Mouse (Mus musculus) MEL (cell line): ENCODE data around the gene Pigs. TPM values are rescaled to one million over a fixed set of nuclear protein-coding genes. Genes with fewer than 3 reads are reported as not detected.

ENCODE experiments used
- DNase-seq: peaks from one replicate; pipeline ENCODE4 v3.0.0; 2011; ENCODE audit warnings: low read depth, low spot score
- H3K27ac ChIP-seq: 2 replicates; pipeline ENCODE4 v1.5.1; 2012; ENCODE audit warnings: low read depth, mild to moderate bottlenecking, control low read depth, low read length, moderate library complexity; ENCODE audit not compliant: control insufficient read depth
- H3K27me3 ChIP-seq, 2 experiments: fragments of 150-350 bp in 1 of 2; sonication (generic) in 1 of 2; 2 replicates each; pipeline ENCODE4 v1.6.1; 2012; ENCODE audit warnings: low read length in 2 of 2, mild to moderate bottlenecking in 2 of 2, improper control_type of control experiment in 1 of 2, moderate library complexity in 1 of 2; ENCODE audit not compliant: insufficient read depth in 2 of 2, control insufficient read depth in 1 of 2
- H3K36me3 ChIP-seq, 2 experiments: 2 replicates each; pipeline ENCODE4 v1.6.1; 2012 to 2014; ENCODE audit warnings: low read length in 2 of 2, improper control_type of control experiment in 1 of 2, inconsistent platforms in 1 of 2, mild to moderate bottlenecking in 1 of 2; ENCODE audit not compliant: insufficient read depth in 2 of 2, control insufficient read depth in 1 of 2
- H3K4me1 ChIP-seq, 2 experiments: fragments of 150-350 bp in 1 of 2; sonication (generic) in 1 of 2; 2 replicates each; pipeline ENCODE4 v1.6.1; 2012; ENCODE audit warnings: low read length in 2 of 2, improper control_type of control experiment in 1 of 2, mild to moderate bottlenecking in 1 of 2; ENCODE audit not compliant: insufficient read depth in 2 of 2, control insufficient read depth in 1 of 2
- H3K4me3 ChIP-seq, 2 experiments: fragments of 150-350 bp in 1 of 2; sonication (generic) in 1 of 2; 2 replicates each; pipeline ENCODE4 v1.5.1; 2012; ENCODE audit warnings: low read depth in 2 of 2, low read length in 2 of 2, mild to moderate bottlenecking in 2 of 2, moderate library complexity in 2 of 2, control low read depth in 1 of 2, improper control_type of control experiment in 1 of 2; ENCODE audit not compliant: control insufficient read depth in 1 of 2, insufficient read depth in 1 of 2
- H3K79me2 ChIP-seq: 2 replicates; pipeline ENCODE4 v1.6.1; 2012; ENCODE audit warnings: mild to moderate bottlenecking, low read length, moderate library complexity; ENCODE audit not compliant: control insufficient read depth, poor library complexity, insufficient read depth
- H3K9ac ChIP-seq: 2 replicates; pipeline ENCODE4 v1.6.1; 2012; ENCODE audit warnings: low read depth, mild to moderate bottlenecking, control low read depth, low read length, moderate library complexity; ENCODE audit not compliant: control insufficient read depth, poor library complexity, severe bottlenecking
- H3K9me3 ChIP-seq: fragments of 150-350 bp; sonication (generic); replicated peaks from 2 replicates; pipeline ENCODE4 v1.6.1; 2012; ENCODE audit warnings: mild to moderate bottlenecking, low read length, improper control_type of control experiment, moderate library complexity; ENCODE audit not compliant: insufficient read depth
- CTCF ChIP-seq, 3 experiments: IDR thresholded peaks in 2 of 3; conservative IDR thresholded peaks in 1 of 3; 2 replicates each; pipeline ENCODE4 v1.5.1; 2011 to 2012; ENCODE audit warnings: low read length in 3 of 3, low read depth in 2 of 3, mild to moderate bottlenecking in 2 of 3, improper control_type of control experiment in 1 of 3, inconsistent platforms in 1 of 3, mixed read lengths in 1 of 3, moderate library complexity in 1 of 3; ENCODE audit not compliant: control insufficient read depth in 1 of 3, insufficient read depth in 1 of 3, poor library complexity in 1 of 3, severe bottlenecking in 1 of 3
- E2F4 ChIP-seq: IDR thresholded peaks from 2 replicates; pipeline ENCODE4 v1.6.1; 2011; ENCODE audit warnings: low read depth, low read length, improper control_type of control experiment, borderline replicate concordance
- ELF1 ChIP-seq: IDR thresholded peaks from 2 replicates; pipeline ENCODE4 v1.6.1; 2014; ENCODE audit warnings: low read depth, mild to moderate bottlenecking, inconsistent platforms, low read length, improper control_type of control experiment, moderate library complexity
- EP300 ChIP-seq, 2 experiments: IDR thresholded peaks; 2 replicates each; pipeline ENCODE4 v1.6.1; 2011; ENCODE audit warnings: improper control_type of control experiment in 2 of 2, low read length in 2 of 2, low read depth in 1 of 2, mild to moderate bottlenecking in 1 of 2
- ETS1 ChIP-seq: IDR thresholded peaks from 2 replicates; pipeline ENCODE4 v1.6.1; 2012; ENCODE audit warnings: low read depth, mild to moderate bottlenecking, inconsistent platforms, low read length, improper control_type of control experiment, moderate library complexity
- GABPA ChIP-seq: IDR thresholded peaks from 2 replicates; pipeline ENCODE4 v1.6.1; 2012; ENCODE audit warnings: low read depth, mild to moderate bottlenecking, inconsistent platforms, low read length, improper control_type of control experiment, moderate library complexity
- GATA1 ChIP-seq: IDR thresholded peaks from 2 replicates; pipeline ENCODE4 v1.6.1; 2011; ENCODE audit warnings: low read depth, low read length, improper control_type of control experiment
- HCFC1 ChIP-seq: IDR thresholded peaks from 2 replicates; pipeline ENCODE4 v1.6.1; 2012; ENCODE audit warnings: low read depth, mild to moderate bottlenecking, inconsistent platforms, low read length, improper control_type of control experiment, moderate library complexity
- KAT2A ChIP-seq: conservative IDR thresholded peaks from 2 replicates; pipeline ENCODE4 v1.6.1; 2012; ENCODE audit warnings: low read depth, low read length, improper control_type of control experiment, inconsistent platforms
- MAX ChIP-seq: IDR thresholded peaks from 2 replicates; pipeline ENCODE4 v1.6.1; 2011; ENCODE audit warnings: low read length, improper control_type of control experiment
- MAZ ChIP-seq: IDR thresholded peaks from 2 replicates; pipeline ENCODE4 v1.6.1; 2012; ENCODE audit warnings: low read depth, mild to moderate bottlenecking, inconsistent platforms, low read length, improper control_type of control experiment
- MEF2A ChIP-seq: IDR thresholded peaks from 2 replicates; pipeline ENCODE4 v1.6.1; 2014; ENCODE audit warnings: low read depth, mild to moderate bottlenecking, inconsistent platforms, low read length, improper control_type of control experiment; ENCODE audit not compliant: poor library complexity, insufficient replicate concordance, severe bottlenecking; ENCODE audit errors: extremely low read depth
- NRF1 ChIP-seq: IDR thresholded peaks from 2 replicates; pipeline ENCODE4 v1.6.1; 2014; ENCODE audit warnings: low read depth, mild to moderate bottlenecking, inconsistent platforms, low read length, improper control_type of control experiment, moderate library complexity; ENCODE audit not compliant: poor library complexity, insufficient read depth, severe bottlenecking
- POLR2AphosphoS2 ChIP-seq: IDR thresholded peaks from 2 replicates; pipeline ENCODE4 v1.6.1; 2011; ENCODE audit warnings: low read length, improper control_type of control experiment
- RCOR1 ChIP-seq: IDR thresholded peaks from 2 replicates; pipeline ENCODE4 v1.6.1; 2012; ENCODE audit warnings: low read depth, mild to moderate bottlenecking, inconsistent platforms, low read length, improper control_type of control experiment
- SIN3A ChIP-seq: IDR thresholded peaks from 2 replicates; pipeline ENCODE4 v1.6.1; 2012; ENCODE audit warnings: low read length, improper control_type of control experiment, inconsistent platforms
- TAL1 ChIP-seq: IDR thresholded peaks from 2 replicates; pipeline ENCODE4 v1.6.1; 2012; ENCODE audit warnings: mild to moderate bottlenecking, inconsistent platforms, low read length, moderate library complexity, mixed read lengths
- TBP ChIP-seq: IDR thresholded peaks from 2 replicates; pipeline ENCODE4 v1.8.0; 2011; ENCODE audit warnings: low read depth, low read length, improper control_type of control experiment
- TCF12 ChIP-seq: IDR thresholded peaks from 2 replicates; pipeline ENCODE4 v1.6.1; 2014; ENCODE audit warnings: low read depth, mild to moderate bottlenecking, inconsistent platforms, low read length, improper control_type of control experiment, moderate library complexity
- UBTF ChIP-seq: IDR thresholded peaks from 2 replicates; pipeline ENCODE4 v1.6.1; 2012; ENCODE audit warnings: low read depth, mild to moderate bottlenecking, inconsistent platforms, low read length, improper control_type of control experiment, moderate library complexity, borderline replicate concordance; ENCODE audit not compliant: insufficient read depth
- USF1 ChIP-seq: IDR thresholded peaks from 2 replicates; pipeline ENCODE4 v1.6.1; 2014; ENCODE audit warnings: low read depth, mild to moderate bottlenecking, inconsistent platforms, low read length, improper control_type of control experiment, moderate library complexity
- ZMIZ1 ChIP-seq: IDR thresholded peaks from 2 replicates; pipeline ENCODE4 v1.6.1; 2012; ENCODE audit warnings: low read depth, mild to moderate bottlenecking, inconsistent platforms, low read length, improper control_type of control experiment, moderate library complexity
- ZNF384 ChIP-seq: IDR thresholded peaks from 2 replicates; pipeline ENCODE4 v1.6.1; 2012; ENCODE audit warnings: low read depth, mild to moderate bottlenecking, inconsistent platforms, low read length, improper control_type of control experiment
- polyA plus RNA-seq, 2 experiments: library from polyadenylated mRNA; stranded (reverse) in 1 of 2; unstranded in 1 of 2; fragments of >175 nt in 1 of 2; fragments of >200 nt in 1 of 2; gene quantifications; 2 replicates each; pipeline versions ENCODE4 v1.2.1 to v1.2.4; 2012; ENCODE audit warnings: low replicate concordance in 2 of 2, low read depth in 1 of 2; ENCODE audit not compliant: insufficient read length in 2 of 2, insufficient read depth in 1 of 2, missing spikeins in 1 of 2
- total RNA-seq: library from RNA; depleted of rRNA; stranded (reverse); fragments of 300-350 nt; gene quantifications from 2 replicates; pipeline ENCODE4 v1.2.3, GENCODE M21; 2012

Gene Pigs
- total and polyA plus RNA-seq, 3 experiments = 28.5 to 97.1 (median 51.2) TPM

GRCm38 (mm10) chr11:78377549-78378159, 49.4 kb downstream of the Pigs start:
- peaks cover 36 to 38% of the 10 kb centered on the region in 2 experiments for H3K27me3 ChIP-seq
- TF ChIP-seq KAT2A (no peak), ZNF384 (no peak), HCFC1 (no peak), MEF2A (no peak), EP300 (IDR thresholded peaks at IDR 0.05; ENCODE audit: low read depth in 1 of 2, low read length in 2 of 2) (no peak), GATA1 (no peak), TBP (no peak), GABPA (no peak), TCF12 (no peak), SIN3A (no peak), NRF1 (no peak), ELF1 (no peak), UBTF (no peak), TAL1 (no peak)
- TF ChIP-seq, all 39 proteins: peak for 0
- no peak for DNase-seq
- Histone ChIP-seq H3K9ac (no peak overlapping the region), H3K9me3 (no peaks in the 10 kb centered on the region), H3K79me2 (no peaks in the 10 kb centered on the region), H3K36me3 (no peaks in the 10 kb centered on the region), H3K4me3 (no peak overlapping the region), H3K27ac (no peak overlapping the region), H3K4me1 (no peaks in the 10 kb centered on the region)

GRCm38 (mm10) chr11:78380351-78380750, 52.1 kb downstream of the Pigs start:
- no peak overlapping the region for H3K9ac ChIP-seq
- H3K36me3 ChIP-seq = no peaks in the 10 kb centered on the region
- H3K27ac ChIP-seq = no peak overlapping the region
- no peak for DNase-seq
- no peaks in the 10 kb centered on the region for H3K9me3 ChIP-seq
- no peaks in the 10 kb centered on the region for H3K79me2 ChIP-seq
- TF ChIP-seq ELF1 (no peak), HCFC1 (no peak), TAL1 (no peak), MAX (no peak), RCOR1 (no peak), MAZ (no peak), USF1 (no peak), ZMIZ1 (no peak), ETS1 (no peak), E2F4 (no peak), POLR2AphosphoS2 (no peak), CTCF (IDR thresholded peaks at IDR 0.05 in 2 of 3, conservative IDR thresholded peaks at IDR 0.05 in 1 of 3; ENCODE audit: control insufficient read depth in 1 of 3, insufficient read depth in 1 of 3, low read depth in 2 of 3, low read length in 3 of 3, poor library complexity in 1 of 3, severe bottlenecking in 1 of 3) (no peak), TCF12 (no peak)
- peaks cover 33 to 38% of the 10 kb centered on the region in 2 experiments for H3K27me3 ChIP-seq
- no peaks in the 10 kb centered on the region for H3K4me1 ChIP-seq
- no peak overlapping the region for H3K4me3 ChIP-seq
